In genomic region chr3:108994477-108994876, GRCm38 (mm10) we compare ENCODE assay signal across 32 mouse cellular contexts. TPM values are rescaled to one million over a fixed set of nuclear protein-coding genes. Genes with fewer than 3 reads are reported as not detected.
DNase-seq lines count a peak whose midpoint lies in the region; ATAC-seq and TF ChIP-seq lines count a peak whose summit lies in the region.
"Had no signal": no experiment of that assay in that cellular context is flagged by ENCODE, and none has a peak within 500 bp of the region (broad histone marks: within the 10 kb centered on the region; RNA-seq: fewer than 3 reads in every experiment).

No protein-coding gene starts in this region.

- peak; percentile 81 to 91 for TF ChIP-seq EP300 in MEL (IDR thresholded peaks at IDR 0.05; ENCODE audit: low read depth in 1 of 2, low read length in 2 of 2)

- no peaks in the 10 kb centered on the region for H3K9me3 ChIP-seq in MEL (replicated peaks; ENCODE audit: insufficient read depth, low read length)
- H3K9me3 ChIP-seq: embryonic facial prominence, embryonic 12.5 days; embryonic facial prominence, embryonic 15.5 days; hindbrain, embryonic 10.5 days; hindbrain, embryonic 13.5 days; intestine, embryonic 15.5 days had no signal

- peak overlapping the region; percentile 81 for H3K27ac ChIP-seq in MEL (ENCODE audit: control insufficient read depth, low read depth, low read length)
- H3K27ac ChIP-seq in olfactory bulb, adult 2 months (ENCODE audit: insufficient read depth, low read depth, low read length) = peak overlapping the region; percentile 20; the same call in 1 of the 2 replicates
- H3K27ac ChIP-seq: embryonic facial prominence, embryonic 12.5 days; embryonic facial prominence, embryonic 15.5 days; heart, adult 2 months; hindbrain, embryonic 10.5 days; hindbrain, embryonic 13.5 days; intestine, embryonic 15.5 days had no signal

- TF ChIP-seq POLR2A in MEL (IDR thresholded peaks at IDR 0.05; ENCODE audit: control insufficient read depth in 1 of 2, insufficient read depth in 1 of 2, low read depth in 1 of 2, low read length in 2 of 2, poor library complexity in 1 of 2) = no peak
- TF ChIP-seq POLR2A in olfactory bulb, adult 2 months (IDR thresholded peaks at IDR 0.05; ENCODE audit: insufficient read depth, low read depth, low read length) = no peak

- no peaks in the 10 kb centered on the region for H3K27me3 ChIP-seq in MEL (ENCODE audit: control insufficient read depth in 1 of 2, insufficient read depth in 2 of 2, low read length in 2 of 2)
- H3K27me3 ChIP-seq: embryonic facial prominence, embryonic 12.5 days; embryonic facial prominence, embryonic 15.5 days; hindbrain, embryonic 13.5 days; intestine, embryonic 15.5 days had no signal

- TF ChIP-seq CTCF in MEL (IDR thresholded peaks at IDR 0.05 in 2 of 3, conservative IDR thresholded peaks at IDR 0.05 in 1 of 3; ENCODE audit: control insufficient read depth in 1 of 3, insufficient read depth in 1 of 3, low read depth in 2 of 3, low read length in 3 of 3, poor library complexity in 1 of 3, severe bottlenecking in 1 of 3) = no peak; a peak in 1 of 6 replicates
- TF ChIP-seq CTCF in olfactory bulb, adult 2 months (IDR thresholded peaks at IDR 0.05; ENCODE audit: insufficient read depth, low read depth, low read length) = no peak

- DNase-seq in 416B (ENCODE audit: low read depth) (peak; percentile 81), MEL (ENCODE audit: low read depth, low spot score) (peak; percentile 78)
- no peak for DNase-seq in testis, postnatal 14 days (ENCODE audit: low spot score)
- DNase-seq in frontal cortex, postnatal 10 days (ENCODE audit: low spot score in 2 of 2) = no peak
- no peak for DNase-seq in spleen, postnatal 14 days (ENCODE audit: low spot score in 2 of 2)
- DNase-seq: adrenal gland, adult 8-10 months; adrenal gland, postnatal 25 days; cerebellum, adult 11-12 months; cerebellum, adult 8-10 months; cerebellum, postnatal 10 days; cerebellum, postnatal 36 days; forebrain, postnatal 0 days; gastrocnemius, postnatal 25 days; heart, adult 2 months had no signal

- H3K9ac ChIP-seq in MEL (ENCODE audit: control insufficient read depth, low read depth, low read length, poor library complexity, severe bottlenecking) = 0 out of 2 replicates have a peak overlapping the region, but pooled peaks have one; percentile 1
- H3K9ac ChIP-seq: embryonic facial prominence, embryonic 12.5 days; embryonic facial prominence, embryonic 15.5 days; forebrain, postnatal 0 days; hindbrain, embryonic 13.5 days; intestine, embryonic 15.5 days had no signal

- peak overlapping the region in 1 of 2 experiments; percentile 14; a peak in 1 of 4 replicates for H3K4me3 ChIP-seq in MEL (ENCODE audit: control insufficient read depth in 1 of 2, insufficient read depth in 1 of 2, low read depth in 2 of 2, low read length in 2 of 2)
- no peak overlapping the region for H3K4me3 ChIP-seq in olfactory bulb, adult 2 months (ENCODE audit: insufficient read depth, low read depth, low read length)
- H3K4me3 ChIP-seq: embryonic facial prominence, embryonic 12.5 days; embryonic facial prominence, embryonic 15.5 days; heart, adult 2 months; hindbrain, embryonic 10.5 days; hindbrain, embryonic 13.5 days; intestine, embryonic 15.5 days had no signal

- no peaks in the 10 kb centered on the region for H3K79me2 ChIP-seq in MEL (ENCODE audit: control insufficient read depth, insufficient read depth, low read length, poor library complexity)

- 0 out of 2 replicates have a peak, but pooled peaks have one; percentile 19 for ATAC-seq in granulocyte monocyte progenitor cell, adult 5-6 weeks (replicated peaks; ENCODE audit: poor library complexity, severe bottlenecking)
- ATAC-seq: activated CD4-positive, CD25-positive, alpha-beta regulatory T cell, adult 4 months; CD4-positive, CD25-positive, alpha-beta regulatory T cell, adult 4 months; forebrain, embryonic 14.5 days; forebrain, postnatal 0 days; hindbrain, embryonic 16.5 days; intestine, embryonic 15.5 days had no signal

- WGBS in olfactory bulb, adult 2 months = 99% methylated on average over 2 of the region's 2 CpGs

- TF ChIP-seq RAD21 in MEL (IDR thresholded peaks at IDR 0.05; ENCODE audit: low read depth, low read length) = no peak

- peaks cover 0 to 40% of the 10 kb centered on the region in 2 experiments; a peak in 2 of 4 replicates for H3K36me3 ChIP-seq in MEL (ENCODE audit: control insufficient read depth in 1 of 2, insufficient read depth in 2 of 2, low read length in 2 of 2)

- peaks cover 22 to 25% of the 10 kb centered on the region in 2 experiments for H3K4me1 ChIP-seq in MEL (ENCODE audit: control insufficient read depth in 1 of 2, insufficient read depth in 2 of 2, low read length in 2 of 2)
- peaks cover 13% of the 10 kb centered on the region for H3K4me1 ChIP-seq in olfactory bulb, adult 2 months (ENCODE audit: control insufficient read depth, insufficient read depth, low read length)
- H3K4me1 ChIP-seq: embryonic facial prominence, embryonic 12.5 days; embryonic facial prominence, embryonic 15.5 days; hindbrain, embryonic 10.5 days; hindbrain, embryonic 13.5 days; intestine, embryonic 15.5 days had no signal

TF ChIP-seq in MEL, 35 proteins besides CTCF, POLR2A, EP300 and RAD21:
- peak; percentile 65 for TF ChIP-seq TAL1 (IDR thresholded peaks at IDR 0.05; ENCODE audit: low read length)
- peak; percentile 67; the same call in 1 of the 2 replicates for TF ChIP-seq ETS1 (IDR thresholded peaks at IDR 0.05; ENCODE audit: low read depth, low read length)
- TF ChIP-seq RCOR1 (IDR thresholded peaks at IDR 0.05; ENCODE audit: low read depth, low read length) = peak; percentile 77
- no peak for TF ChIP-seq GABPA (IDR thresholded peaks at IDR 0.05; ENCODE audit: low read depth, low read length)
- TF ChIP-seq ZKSCAN1 (IDR thresholded peaks at IDR 0.05; ENCODE audit: low read depth, low read length) = no peak
- TF ChIP-seq CHD2 (IDR thresholded peaks at IDR 0.05; ENCODE audit: low read length) = no peak
- peak; percentile 59; the same call in 1 of the 2 replicates for TF ChIP-seq MAZ (IDR thresholded peaks at IDR 0.05; ENCODE audit: low read depth, low read length)
- TF ChIP-seq GATA1 (IDR thresholded peaks at IDR 0.05; ENCODE audit: low read depth, low read length) = peak; percentile 89
- TF ChIP-seq TCF12 (IDR thresholded peaks at IDR 0.05; ENCODE audit: low read depth, low read length) = peak; percentile 80

RNA-seq across cellular contexts. Expression of gene Fam102b, which starts 32.9 kb away (rescaled TPM):
- 13.0 and 14.1 TPM in 2 replicates for total RNA-seq in MEL (2012; rRNA removed)
- polyA plus RNA-seq in MEL (2012; ENCODE audit: insufficient read depth in 1 of 2, insufficient read length in 2 of 2, low read depth in 1 of 2, low replicate concordance in 2 of 2, missing spikeins in 1 of 2) = 10 to 100 TPM; 10.4 to 26.9 TPM
- total RNA-seq in granulocyte monocyte progenitor cell, adult 5-6 weeks (2014; fragmentation: Nextera tagmentation) = 28.8 and 29.1 TPM in 2 replicates
- total RNA-seq in granulocyte monocyte progenitor cell, adult 5-6 weeks (2017) = 32.2 and 33.7 TPM in 2 replicates
- polyA plus RNA-seq in olfactory bulb, adult 2 months (2012; ENCODE audit: insufficient read depth, insufficient read length, low replicate concordance, missing spikeins) = not detected in 2 replicates

RNA-seq across cellular contexts. Expression of gene Gm9857, which starts 54.2 kb away (rescaled TPM):
- total RNA-seq in MEL (2012; rRNA removed) = not detected in 2 replicates
- polyA plus RNA-seq in MEL (2012; ENCODE audit: insufficient read depth in 1 of 2, insufficient read length in 2 of 2, low read depth in 1 of 2, low replicate concordance in 2 of 2, missing spikeins in 1 of 2) = not detected
- total RNA-seq in granulocyte monocyte progenitor cell, adult 5-6 weeks (2014; fragmentation: Nextera tagmentation) = not detected in 2 replicates
- total RNA-seq in granulocyte monocyte progenitor cell, adult 5-6 weeks (2017) = not detected in 2 replicates
- polyA plus RNA-seq in olfactory bulb, adult 2 months (2012; ENCODE audit: insufficient read depth, insufficient read length, low replicate concordance, missing spikeins) = not detected in 2 replicates
- total RNA-seq: adrenal gland, adult 8-10 months; adrenal gland, postnatal 25 days; forebrain, postnatal 0 days; gastrocnemius, adult 8-10 months; gastrocnemius, postnatal 25 days; heart, adult 2 months; heart, postnatal 25 days had no signal
- polyA plus RNA-seq: activated CD4-positive, CD25-positive, alpha-beta regulatory T cell, adult 4 months; C2C12; CD4-positive, CD25-positive, alpha-beta regulatory T cell, adult 4 months; embryonic facial prominence, embryonic 12.5 days; forebrain, embryonic 11.5 days; forebrain, embryonic 14.5 days; forebrain, postnatal 0 days; heart, adult 2 months; heart, embryonic 11.5 days; heart, embryonic 14.5 days; heart, postnatal 0 days; hindbrain, embryonic 10.5 days; hindbrain, embryonic 13.5 days; hindbrain, embryonic 16.5 days; intestine, embryonic 15.5 days had no signal

RNA-seq across cellular contexts. Expression of gene Henmt1, which starts 54.8 kb away (rescaled TPM):
- 0.10 TPM in 1 of 2 replicates, not detected in the other for total RNA-seq in MEL (2012; rRNA removed)
- under 1 TPM in 1 of 2 experiments, not detected in 1; 0.08 TPM for polyA plus RNA-seq in MEL (2012; ENCODE audit: insufficient read depth in 1 of 2, insufficient read length in 2 of 2, low read depth in 1 of 2, low replicate concordance in 2 of 2, missing spikeins in 1 of 2)
- total RNA-seq in granulocyte monocyte progenitor cell, adult 5-6 weeks (2014; fragmentation: Nextera tagmentation) = not detected in 2 replicates
- total RNA-seq in granulocyte monocyte progenitor cell, adult 5-6 weeks (2017) = not detected in 2 replicates
- polyA plus RNA-seq in olfactory bulb, adult 2 months (2012; ENCODE audit: insufficient read depth, insufficient read length, low replicate concordance, missing spikeins) = not detected in 2 replicates
- total RNA-seq: adrenal gland, postnatal 25 days; gastrocnemius, adult 8-10 months; gastrocnemius, postnatal 25 days; heart, adult 2 months; heart, postnatal 25 days had no signal
- polyA plus RNA-seq: heart, adult 2 months; heart, embryonic 14.5 days; heart, postnatal 0 days had no signal

Comparison
In these comparisons a context has a peak if more than half of its experiments do, and no peak if none do; other contexts are left out.
1. DNase-seq: peak in 416B (single experiment) and MEL (single experiment); none in testis, postnatal 14 days (single experiment), frontal cortex, postnatal 10 days (0 of 2) and spleen, postnatal 14 days (0 of 2).